Mouse (Mus musculus) adrenal gland, postnatal 0 days (tissue): ENCODE results near the gene Rspo1. TPM values are rescaled to one million over a fixed set of nuclear protein-coding genes. Genes with fewer than 3 reads are reported as not detected.

Source experiments
- polyA plus RNA-seq: library from polyadenylated mRNA; unstranded; fragments of >200 nt; fragmentation: Nextera tagmentation; extraction: Ambion mirVana; gene quantifications from 2 replicates; pipeline ENCODE4 v1.2.1, GENCODE M21; 2015

The Rspo1 gene
- polyA plus RNA-seq = 21.7 and 38.0 TPM in 2 replicates

GRCm38 (mm10) chr4:124985671-124986602, at the start of gene Rspo1:
Rspo1 (plus strand) TSS chr4:124986430.

GRCm38 (mm10) chr4:124936613-124937471, 49.4 kb upstream of the Rspo1 start, which contains the start of gene 9930104L06Rik:
9930104L06Rik (plus strand) TSS chr4:124937048.

DNA sequence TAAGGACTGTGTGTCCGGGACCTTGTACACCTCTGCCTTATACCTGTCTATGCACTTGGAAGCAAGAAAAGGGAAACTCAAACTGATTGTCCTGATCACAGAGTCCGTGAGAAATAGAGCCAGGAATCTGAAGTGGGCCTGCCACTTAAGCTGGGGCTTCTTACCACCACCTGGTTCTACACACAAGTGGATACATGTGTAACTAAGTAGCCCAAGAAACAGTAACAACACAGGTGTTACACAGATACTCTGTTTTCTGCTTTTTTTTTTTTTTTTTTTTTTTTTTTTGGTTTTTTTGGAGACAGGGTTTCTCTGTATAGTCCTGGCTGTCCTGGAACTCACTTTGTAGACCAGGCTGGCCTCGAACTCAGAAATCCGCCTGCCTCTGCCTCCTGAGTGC, 47.0 kb upstream of the Rspo1 start, which contains the start of gene Cdca8:
Gene Cdca8 (minus strand): TSS at position 101 of the 400 bp plus-strand sequence.

GRCm38 (mm10) chr4:125015806-125016635, 29.8 kb downstream of the Rspo1 start, which contains the start of gene Gnl2:
Gnl2 (plus strand) TSS chr4:125016585.

Other genes starting within 250 kb of the Rspo1 start
- 16.0 and 21.1 TPM in 2 replicates for gene Inpp5b, start 244.6 kb upstream of the Rspo1 start, polyA plus RNA-seq
- 13.1 and 13.8 TPM in 2 replicates for gene Mtf1, start 184.3 kb upstream of the Rspo1 start, polyA plus RNA-seq
- 36.0 and 54.0 TPM in 2 replicates for gene Yrdc, start 135.8 kb upstream of the Rspo1 start, polyA plus RNA-seq
- gene 1110065P20Rik, start 135.2 kb upstream of the Rspo1 start, polyA plus RNA-seq = 131 and 184 TPM in 2 replicates
- gene Maneal, start 124.3 kb upstream of the Rspo1 start, polyA plus RNA-seq = 2.0 and 2.7 TPM in 2 replicates
- gene Epha10, start 105.5 kb upstream of the Rspo1 start, polyA plus RNA-seq = 2.4 and 2.8 TPM in 2 replicates
- 5.8 and 6.1 TPM in 2 replicates for gene 9930104L06Rik, start 49.4 kb upstream of the Rspo1 start, polyA plus RNA-seq
- 22.9 and 31.7 TPM in 2 replicates for gene Cdca8, start 47.1 kb upstream of the Rspo1 start, polyA plus RNA-seq
- 55.1 and 67.1 TPM in 2 replicates for gene Gnl2, start 30.2 kb downstream of the Rspo1 start, polyA plus RNA-seq
- 0.09 TPM in 1 of 2 replicates, not detected in the other for gene Dnali1, start 79.3 kb downstream of the Rspo1 start, polyA plus RNA-seq
- gene Snip1, start 80.2 kb downstream of the Rspo1 start, polyA plus RNA-seq = 17.9 and 20.8 TPM in 2 replicates
- gene Meaf6, start 98.7 kb downstream of the Rspo1 start, polyA plus RNA-seq = 40.7 and 46.9 TPM in 2 replicates
- gene Zc3h12a, start 141.4 kb downstream of the Rspo1 start, polyA plus RNA-seq = 0.77 and 1.3 TPM in 2 replicates